Mouse (Mus musculus): Measurements from ENCODE around the gene Ifitm2.
"Not testable (repeated sequence)": the region's sequence is repeated elsewhere in the genome, so short reads cannot be mapped to it uniquely, and the experiment has no call there.

Ifitm2 gene

GRCm38 (mm10) chr7:140968710-140969109, 12.9 kb upstream of the Ifitm2 start:
- DNase-seq (ENCODE audit: low spot score in 2 of 2), result not testable (repeated sequence)

GRCm38 (mm10) chr7:140967862-140968591, 12.2 kb upstream of the Ifitm2 start:
- DNase-seq (ENCODE audit: low spot score in 2 of 2), result no peak

DNA sequence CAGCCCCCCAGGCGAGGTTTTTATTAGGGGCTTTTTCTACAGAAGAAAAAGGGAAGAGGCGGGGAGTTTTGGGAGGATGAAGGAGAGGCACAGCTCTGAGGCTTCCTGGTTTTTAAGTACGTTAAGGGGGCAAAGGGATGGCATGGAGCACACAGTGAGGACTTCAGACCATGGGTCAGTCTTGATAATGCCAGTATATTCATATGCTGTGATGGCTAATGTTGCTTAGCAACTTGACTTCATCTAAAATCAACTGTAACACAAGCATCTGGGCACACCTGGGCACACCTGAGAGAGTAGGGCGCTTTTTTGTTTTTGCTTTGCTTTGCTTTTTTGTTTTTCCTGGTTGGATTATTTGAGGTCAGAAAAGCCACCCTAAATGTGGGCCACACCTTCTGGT, 11.1 kb upstream of the Ifitm2 start, which contains the start of gene Ifitm1:
TSS of gene Ifitm1 (plus strand) at position 301 of the 400 bp plus-strand sequence.
- DNase-seq (ENCODE audit: low spot score in 2 of 2), result no peak

- DNase-seq (ENCODE audit: low spot score in 2 of 2), result no peak
Measured at GRCm38 (mm10) chr7:140962733-140963132, 6.9 kb upstream of the Ifitm2 start.

GRCm38 (mm10) chr7:140961416-140961815, 5.6 kb upstream of the Ifitm2 start:
- DNase-seq (ENCODE audit: low spot score in 2 of 2), result no peak

GRCm38 (mm10) chr7:140960026-140960425, 4.2 kb upstream of the Ifitm2 start:
- DNase-seq (ENCODE audit: low spot score in 2 of 2), result no peak

DNA sequence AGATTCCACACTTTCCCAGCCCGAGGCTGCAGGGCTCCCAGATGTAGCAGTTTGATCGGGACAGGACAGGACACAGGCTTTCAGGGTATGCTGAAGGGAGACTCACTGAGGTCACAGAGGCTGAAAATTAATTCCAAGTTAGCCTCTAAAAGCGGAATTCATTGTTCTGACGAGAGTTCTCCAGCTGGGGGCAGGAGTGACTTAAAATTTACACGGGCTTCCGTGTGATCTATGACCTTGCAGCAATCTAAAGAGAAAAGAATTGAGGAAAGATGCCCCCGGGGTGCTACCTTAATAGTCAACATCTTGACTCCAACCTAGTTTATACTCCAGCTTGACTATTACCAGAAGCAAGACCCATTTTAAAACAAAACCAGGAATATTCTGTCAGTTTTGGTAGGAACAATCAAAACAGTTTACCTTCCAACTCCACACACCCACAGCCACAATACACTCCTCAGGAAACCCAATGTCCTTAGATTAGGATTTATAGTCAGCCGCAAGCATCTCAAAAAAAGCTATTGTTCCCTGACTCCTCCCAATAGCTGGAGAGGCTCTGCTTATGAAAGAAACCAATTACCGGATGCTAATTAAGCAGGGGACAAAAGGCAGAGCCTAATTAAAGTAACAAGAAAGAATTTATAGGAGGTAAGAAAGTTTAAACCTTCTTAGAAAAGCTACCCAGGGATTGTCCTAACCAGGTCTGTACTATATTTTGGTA, 3.6 kb upstream of the Ifitm2 start:
- DNase-seq (ENCODE audit: low spot score in 2 of 2), result no peak

- DNase-seq (ENCODE audit: low spot score in 2 of 2), result no peak
Measured at GRCm38 (mm10) chr7:140956556-140956869, 726 bp upstream of the Ifitm2 start.

GRCm38 (mm10) chr7:140955342-140955741, 445 bp downstream of the Ifitm2 start:
- no peak for DNase-seq (ENCODE audit: low spot score in 2 of 2)

GRCm38 (mm10) chr7:140954733-140955071, 1.1 kb downstream of the Ifitm2 start:
- no peak for DNase-seq (ENCODE audit: low spot score in 2 of 2)

DNA sequence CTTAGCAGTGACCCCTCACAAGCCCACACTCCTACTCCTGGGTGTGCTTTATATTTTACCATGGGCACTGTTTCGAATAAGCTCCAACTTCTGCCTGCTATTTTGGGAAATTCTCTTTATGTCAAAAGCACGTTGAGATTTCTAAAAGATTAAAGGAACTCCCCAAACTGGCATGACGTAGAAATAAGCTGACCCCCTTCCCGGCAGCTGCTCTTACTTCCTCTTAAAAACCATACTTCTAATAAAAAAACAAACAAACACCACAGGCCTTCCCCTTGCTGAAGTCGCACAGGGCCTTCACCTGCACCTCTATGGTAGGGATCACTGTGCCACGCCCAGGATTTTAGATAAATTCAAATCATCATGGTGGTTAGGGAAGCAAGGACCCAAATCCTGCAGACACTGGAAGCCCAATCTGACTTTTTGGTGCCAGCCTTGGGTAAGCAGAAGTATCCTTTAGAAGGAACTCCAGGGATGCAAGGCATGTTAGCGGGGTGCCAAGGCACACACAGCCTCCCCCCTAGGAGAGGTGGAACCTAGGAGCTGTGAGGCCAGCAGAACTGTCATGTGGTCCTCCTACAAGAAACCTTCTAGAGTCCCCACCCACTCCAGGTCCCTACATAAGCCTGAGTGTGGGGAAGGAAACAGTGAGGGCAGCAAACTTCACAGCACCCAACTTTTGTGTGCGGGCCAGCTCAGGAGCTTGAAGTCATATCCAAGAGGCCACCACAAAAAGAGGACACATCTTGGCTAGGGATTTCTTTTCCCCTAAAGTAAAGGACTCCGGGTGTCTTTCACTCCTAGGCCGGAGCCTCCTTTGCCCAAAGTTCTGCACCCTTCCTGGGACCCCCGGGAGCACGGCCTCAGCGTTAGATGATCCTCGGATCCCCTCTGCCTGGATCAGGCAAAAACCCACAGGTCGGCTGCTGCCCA, 1.7 kb downstream of the Ifitm2 start:
- no peak for DNase-seq (ENCODE audit: low spot score in 2 of 2)

DNA sequence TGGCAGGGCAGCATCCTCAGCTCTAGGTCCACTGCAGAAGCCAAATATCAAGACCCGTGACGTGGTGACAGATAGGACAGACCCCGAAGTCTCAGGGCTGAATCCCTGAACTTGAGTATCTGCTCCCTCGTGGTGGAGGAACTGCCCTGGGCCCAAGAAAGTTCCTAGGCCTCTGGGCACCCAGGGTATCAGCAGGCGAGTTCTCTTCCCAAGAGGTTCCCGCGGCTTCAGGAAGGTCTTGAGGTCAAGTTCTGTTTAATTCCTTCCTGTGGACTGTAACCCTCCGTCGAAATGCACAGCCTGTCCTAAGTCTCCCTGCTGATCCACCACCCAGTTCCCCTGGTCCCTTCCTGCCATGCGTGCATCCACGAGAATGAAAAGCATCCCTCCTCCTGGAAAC, 2.7 kb downstream of the Ifitm2 start:
- no peak for DNase-seq (ENCODE audit: low spot score in 2 of 2)

DNA sequence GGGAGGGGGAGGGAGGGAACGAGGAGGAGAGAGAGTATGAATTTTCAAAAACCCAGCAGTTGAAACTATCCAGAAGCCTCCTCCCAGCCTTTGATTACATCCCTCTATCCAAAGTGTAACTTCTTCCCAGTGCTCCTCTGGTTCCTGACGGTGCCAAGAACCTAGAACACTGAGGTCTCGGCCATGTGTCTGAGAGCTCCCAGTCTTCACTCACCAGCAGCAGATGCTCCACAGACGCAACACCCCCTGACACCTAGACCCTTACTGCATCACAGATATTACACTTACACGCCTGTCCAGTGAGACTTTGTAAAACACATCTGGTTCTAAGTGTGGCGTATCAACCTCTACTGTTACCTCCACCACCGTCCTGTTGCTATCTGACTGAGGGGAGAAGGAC, 3.3 kb downstream of the Ifitm2 start:
- DNase-seq (ENCODE audit: low spot score in 2 of 2), result no peak

GRCm38 (mm10) chr7:140951765-140952164, 4.0 kb downstream of the Ifitm2 start:
- DNase-seq (ENCODE audit: low spot score in 2 of 2), result no peak

DNA sequence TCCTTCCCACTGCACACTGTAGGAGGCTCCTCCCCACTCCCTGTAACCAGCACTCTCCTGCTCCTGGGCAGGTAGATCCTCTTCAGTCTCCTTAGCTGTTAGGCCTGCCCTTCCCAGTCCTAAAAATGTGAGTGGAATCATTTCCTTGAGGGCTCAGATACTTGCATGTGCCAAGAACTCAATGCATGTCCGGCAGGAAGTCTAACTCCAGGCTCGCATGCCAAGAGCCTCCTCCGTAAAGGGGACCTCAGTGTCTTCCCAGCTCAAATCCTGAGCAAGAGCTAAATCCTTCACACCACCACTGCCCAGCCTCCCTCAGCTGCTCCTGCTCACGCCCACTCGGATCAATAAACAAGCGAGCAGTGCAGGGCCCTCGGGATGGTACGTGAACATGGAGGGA, 4.7 kb downstream of the Ifitm2 start:
- no peak for DNase-seq (ENCODE audit: low spot score in 2 of 2)

DNA sequence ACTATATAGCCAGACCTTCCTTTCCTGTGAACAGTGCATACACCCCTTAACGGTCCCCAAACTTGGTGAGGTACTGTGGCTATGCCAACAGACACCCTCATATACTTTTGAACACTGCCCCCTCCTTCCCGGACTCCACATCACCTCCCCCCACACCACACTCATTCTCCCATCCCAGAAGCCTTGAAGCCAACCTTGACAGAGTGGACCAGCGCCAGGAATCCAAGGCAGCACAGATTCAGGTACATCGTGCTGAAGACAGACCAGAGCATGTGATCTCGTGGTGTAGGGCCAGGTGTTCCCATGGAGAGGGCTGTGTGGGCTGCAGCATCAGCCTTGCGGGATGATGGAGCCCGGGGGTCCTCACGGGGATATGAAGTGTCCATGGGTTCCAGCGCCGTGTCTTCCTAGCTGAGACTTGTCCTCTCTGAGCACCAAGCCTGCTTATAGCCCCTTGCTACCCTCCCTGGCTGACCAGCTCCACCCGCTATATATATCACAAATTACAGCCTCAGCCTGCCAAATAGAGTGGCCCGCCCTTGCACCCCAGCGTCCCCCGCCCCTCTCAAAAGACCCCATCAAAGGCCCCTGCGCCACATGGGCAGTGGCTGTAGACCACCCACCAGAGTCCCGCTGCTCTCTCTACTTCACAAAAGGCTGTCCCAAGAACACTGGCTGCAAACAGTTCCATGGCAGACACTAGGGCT, 5.8 kb downstream of the Ifitm2 start, which contains the start of gene Ifitm5:
TSS of gene Ifitm5 (minus strand) at position 468 of the 707 bp plus-strand sequence.
- no peak for DNase-seq (ENCODE audit: low spot score in 2 of 2)

DNA sequence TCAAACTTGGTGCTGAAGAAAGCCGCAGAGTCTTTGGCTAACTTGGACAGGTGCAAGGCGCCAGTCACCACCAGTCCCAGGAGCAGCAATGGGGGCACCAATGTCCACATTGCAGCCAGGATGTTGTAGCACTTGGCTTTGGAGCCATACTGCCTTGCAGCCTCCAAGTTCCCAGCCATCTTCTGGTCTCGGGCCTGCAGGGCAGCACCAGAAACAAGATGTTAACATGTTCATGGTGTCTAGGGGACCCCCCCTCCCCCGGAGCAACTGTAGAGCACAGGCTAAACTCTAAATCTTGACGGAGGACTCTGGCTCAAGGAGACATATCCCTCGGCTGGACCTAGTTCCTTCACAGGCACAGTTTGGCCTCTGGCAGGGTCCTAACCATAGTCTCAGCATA, 6.5 kb downstream of the Ifitm2 start:
- no peak for DNase-seq (ENCODE audit: low spot score in 2 of 2)

DNA sequence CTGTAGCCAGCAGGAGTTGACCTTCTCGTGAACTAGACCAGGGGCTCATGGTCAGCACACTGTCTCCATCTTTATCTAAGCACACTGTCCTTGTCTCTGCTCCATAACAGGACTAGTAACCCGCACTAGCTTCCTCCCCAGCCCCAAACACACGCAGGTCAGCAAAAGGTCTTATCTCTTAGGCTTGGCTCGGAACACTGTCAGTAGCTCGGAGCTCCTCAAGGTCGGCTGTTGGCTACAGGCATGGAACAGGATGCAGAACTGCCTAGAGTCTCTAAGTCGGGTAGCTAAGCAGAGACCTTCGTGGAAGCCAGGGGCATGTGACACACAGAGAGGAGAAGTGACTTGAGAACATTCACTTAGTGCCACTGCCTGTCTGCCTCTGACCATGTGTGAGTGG, 7.6 kb downstream of the Ifitm2 start:
- no peak for DNase-seq (ENCODE audit: low spot score in 2 of 2)

- no peak for DNase-seq (ENCODE audit: low spot score in 2 of 2)
Measured at GRCm38 (mm10) chr7:140946980-140947379, 8.8 kb downstream of the Ifitm2 start.

DNA sequence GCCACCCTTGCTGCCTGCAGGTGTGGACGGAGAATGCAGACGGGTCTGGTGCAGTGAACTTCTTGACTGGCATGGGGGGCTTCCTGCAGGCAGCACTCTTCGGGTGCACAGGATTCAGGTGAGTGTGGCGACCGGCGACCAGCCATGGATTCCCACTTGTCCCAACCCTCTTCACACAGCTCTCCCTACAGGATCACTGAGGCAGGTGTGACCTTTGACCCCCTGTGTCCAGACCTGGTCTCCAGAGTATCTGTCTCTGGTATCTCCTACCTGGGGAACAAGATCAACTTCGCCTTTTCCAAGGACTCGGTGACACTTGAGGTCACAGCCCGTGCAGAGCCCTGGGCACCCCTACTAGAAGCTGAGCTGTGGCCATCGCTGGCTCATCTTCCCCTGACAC, 9.5 kb downstream of the Ifitm2 start:
- DNase-seq (ENCODE audit: low spot score in 2 of 2), result no peak

GRCm38 (mm10) chr7:140945247-140945646, 10.5 kb downstream of the Ifitm2 start:
- DNase-seq (ENCODE audit: low spot score in 2 of 2), result no peak

DNA sequence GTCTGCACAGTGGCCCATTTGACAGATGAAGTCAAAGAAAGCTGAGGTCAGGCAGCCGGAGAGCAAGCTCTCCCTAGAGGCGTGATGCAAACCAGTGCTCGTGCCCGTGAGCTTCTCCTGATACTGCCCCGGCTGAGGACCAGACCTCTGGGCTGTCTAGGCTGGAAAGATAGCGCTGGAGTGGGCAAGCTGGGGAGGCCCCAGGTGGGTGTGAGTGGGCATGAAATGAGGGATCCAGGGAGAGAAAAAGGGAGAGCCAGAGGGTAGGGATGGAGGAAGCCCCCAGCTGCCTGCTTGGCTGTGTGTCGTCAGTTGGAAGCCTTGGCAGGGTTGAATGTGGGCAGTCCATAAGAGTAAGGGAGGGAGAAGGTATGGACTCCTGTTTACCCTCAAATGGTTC, 11.6 kb downstream of the Ifitm2 start:
- no peak for DNase-seq (ENCODE audit: low spot score in 2 of 2)
